Mouse (Mus musculus) ovary, adult 18-20 months (tissue): ENCODE measurements around the gene Kcna1.

Source experiments
- DNase-seq: peaks from one replicate; pipeline ENCODE4 v3.0.0; 2022; ENCODE audit warnings: low spot score, mixed read lengths

Kcna1 gene

DNA sequence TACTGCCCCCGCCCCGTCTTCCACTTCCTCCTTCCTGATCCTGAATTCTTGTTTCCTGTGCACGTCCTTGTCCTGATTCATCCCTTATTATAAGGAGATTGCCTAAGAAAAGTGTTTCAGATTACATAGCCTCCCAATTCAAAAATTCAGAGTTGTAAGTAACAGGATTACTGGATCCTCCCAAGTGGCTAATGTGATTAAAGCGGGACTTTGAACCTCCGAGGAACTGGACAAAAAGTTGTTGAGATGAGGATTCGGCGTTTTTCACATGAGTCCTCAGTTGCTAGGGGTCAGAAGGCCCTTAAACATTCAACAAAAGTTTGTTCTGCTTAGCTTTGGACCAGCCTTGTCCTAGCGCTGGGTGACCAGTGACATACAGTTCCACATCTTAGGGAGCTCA is at the start of gene Kcna1:
Gene Kcna1, minus strand, starts transcription at position 4 of the 400 bp plus-strand sequence.
- no peak for DNase-seq

DNA sequence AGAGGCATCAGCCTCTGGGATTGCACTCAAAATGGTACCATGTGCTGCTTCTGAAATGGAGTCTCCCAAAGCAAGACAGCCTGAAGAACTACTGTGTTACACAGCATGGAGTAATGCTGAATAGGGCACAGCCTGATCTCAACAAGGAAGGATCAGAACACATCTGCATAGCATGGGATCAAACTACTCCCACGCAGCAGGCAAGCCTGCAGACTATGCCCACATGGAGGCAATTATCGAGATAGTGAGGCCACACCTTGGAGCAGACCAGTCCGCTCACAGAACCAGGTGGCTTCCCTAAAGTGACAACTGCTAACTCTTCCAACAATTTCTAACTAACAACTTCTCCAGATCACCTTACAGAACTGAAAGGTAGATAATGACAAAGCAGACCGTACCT is 40.9 kb upstream of the Kcna1 start:
- DNase-seq, result no peak

DNA sequence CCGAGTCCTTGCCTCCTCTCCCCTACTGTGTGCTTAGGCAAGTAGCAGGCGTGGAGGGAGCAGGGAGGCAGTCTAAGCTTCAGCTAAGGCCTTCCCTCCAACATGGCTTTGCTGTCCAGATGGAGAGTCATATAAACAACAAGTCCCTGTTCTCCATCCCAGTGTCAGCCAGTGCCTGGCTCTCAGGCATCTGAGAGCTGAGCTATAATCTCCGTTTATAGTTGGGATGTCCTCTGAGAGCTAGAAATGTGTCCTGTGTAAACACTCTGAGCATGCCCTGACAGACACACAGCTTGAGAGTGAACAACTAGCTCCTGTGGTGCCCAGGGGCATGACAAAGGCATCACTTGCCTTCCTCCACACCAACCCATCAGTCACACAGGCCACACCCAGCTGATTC is 39.0 kb upstream of the Kcna1 start:
- no peak for DNase-seq

DNA sequence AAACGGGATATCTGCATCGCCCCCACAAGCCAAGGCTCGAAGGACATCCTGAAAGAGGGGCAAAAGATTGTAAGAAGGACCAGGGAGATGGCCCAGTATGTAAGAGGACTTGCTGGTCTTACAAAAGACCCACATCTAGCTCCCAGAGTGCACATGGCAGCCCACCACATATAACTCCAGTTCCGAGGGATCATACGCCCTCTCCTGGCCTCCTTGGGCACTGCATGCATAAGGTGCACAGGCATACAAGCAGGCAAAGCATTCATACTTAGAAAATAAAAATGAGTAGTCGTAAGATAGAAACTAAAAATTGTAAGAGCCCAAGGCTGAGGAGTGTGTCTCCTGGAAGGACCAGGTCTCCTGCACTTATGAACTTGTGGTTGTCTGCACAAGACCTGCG is 32.8 kb upstream of the Kcna1 start:
- no peak for DNase-seq

DNA sequence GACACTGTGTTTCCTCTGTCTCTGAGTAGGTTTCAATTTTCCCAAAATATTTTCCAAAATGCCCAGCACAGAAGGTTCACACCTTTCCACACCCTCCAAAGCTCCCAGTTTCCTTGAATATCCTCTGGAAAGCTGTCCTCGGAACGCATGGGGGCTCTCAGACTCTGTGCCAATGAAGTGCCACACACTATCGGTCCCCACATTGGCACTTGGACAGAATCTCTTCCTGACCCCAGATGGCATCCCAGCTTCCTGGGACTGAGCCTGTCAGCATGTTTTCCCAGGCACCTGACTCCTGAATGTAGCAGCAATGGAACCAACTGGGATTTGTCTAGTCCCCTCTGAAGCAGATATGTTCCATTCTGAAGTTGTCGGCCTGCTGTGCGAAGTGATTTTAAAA is 20.8 kb upstream of the Kcna1 start:
- DNase-seq, result no peak

DNA sequence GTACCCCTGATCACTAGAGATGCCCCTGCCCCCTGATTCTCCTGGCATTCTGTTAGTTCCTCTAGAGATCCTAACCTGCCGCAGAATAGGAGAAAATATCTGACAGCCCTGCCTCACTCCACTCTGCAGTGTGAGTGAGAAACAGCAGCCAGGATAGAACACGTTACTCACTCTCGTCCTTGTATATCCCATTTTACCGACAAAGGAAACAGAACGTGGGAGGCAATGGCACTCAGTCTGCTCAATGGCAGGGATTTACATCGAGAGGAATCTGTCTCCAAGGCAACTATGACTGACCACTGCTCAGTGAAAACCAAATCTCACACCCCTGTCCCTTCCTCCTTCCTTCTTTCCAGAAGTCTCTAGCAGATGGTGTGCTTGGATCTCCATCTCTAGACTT is 19.9 kb upstream of the Kcna1 start:
- no peak for DNase-seq

DNA sequence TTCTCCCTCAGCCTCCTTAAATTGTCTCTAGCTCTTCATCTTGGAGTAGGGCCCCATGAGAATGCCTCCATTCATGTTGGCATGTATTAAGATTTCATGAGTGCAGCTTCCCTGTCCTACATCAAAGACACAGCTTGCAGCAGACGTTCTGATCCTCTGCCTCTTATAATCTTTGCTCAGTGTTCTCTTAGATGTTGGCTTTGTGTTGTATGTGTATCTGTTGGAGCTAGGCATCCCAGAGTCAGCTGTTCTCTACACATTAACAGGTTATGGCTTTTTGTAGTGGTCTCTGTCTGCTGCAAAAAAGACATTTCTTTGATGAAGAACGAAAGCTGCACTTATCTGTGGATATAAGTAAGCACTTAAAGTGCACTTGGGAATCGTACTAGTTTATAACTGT is 18.4 kb upstream of the Kcna1 start:
- no peak for DNase-seq

DNA sequence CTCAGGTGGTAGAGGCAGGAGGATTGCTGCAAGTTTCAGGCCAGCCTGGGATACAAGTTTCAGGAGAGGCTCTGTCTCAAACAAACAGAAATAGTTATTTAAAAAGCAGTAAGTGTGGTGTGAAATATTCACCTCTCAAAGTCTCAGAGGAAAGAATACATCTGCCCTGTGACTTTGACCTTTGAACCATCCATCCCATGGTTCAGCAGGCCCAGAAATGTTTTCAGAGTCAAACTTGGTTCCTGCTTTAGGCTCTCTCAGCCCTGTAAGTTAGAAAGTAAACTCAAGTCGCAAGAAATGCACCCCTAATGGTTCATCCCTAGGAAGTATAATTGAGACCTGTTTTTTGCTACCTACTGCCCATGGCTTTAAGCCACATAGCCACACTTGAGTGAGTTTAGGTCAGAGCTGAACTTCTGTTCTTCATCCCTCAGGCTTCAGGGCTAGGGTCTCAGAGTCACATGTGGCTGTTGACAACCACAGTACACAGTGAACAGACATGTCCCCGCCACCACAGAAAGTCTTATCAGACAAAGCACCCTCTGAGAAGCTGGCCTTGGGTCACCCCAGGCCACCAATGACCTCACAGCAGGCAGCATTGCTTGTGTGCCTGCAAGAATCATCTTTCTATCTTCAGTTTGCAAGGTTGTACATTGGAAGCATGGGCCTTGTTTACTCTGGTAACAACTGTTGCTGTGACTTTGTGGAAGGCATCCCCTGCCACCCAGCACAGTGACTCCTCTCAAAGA is 11.6 kb upstream of the Kcna1 start:
- DNase-seq, result no peak

DNA sequence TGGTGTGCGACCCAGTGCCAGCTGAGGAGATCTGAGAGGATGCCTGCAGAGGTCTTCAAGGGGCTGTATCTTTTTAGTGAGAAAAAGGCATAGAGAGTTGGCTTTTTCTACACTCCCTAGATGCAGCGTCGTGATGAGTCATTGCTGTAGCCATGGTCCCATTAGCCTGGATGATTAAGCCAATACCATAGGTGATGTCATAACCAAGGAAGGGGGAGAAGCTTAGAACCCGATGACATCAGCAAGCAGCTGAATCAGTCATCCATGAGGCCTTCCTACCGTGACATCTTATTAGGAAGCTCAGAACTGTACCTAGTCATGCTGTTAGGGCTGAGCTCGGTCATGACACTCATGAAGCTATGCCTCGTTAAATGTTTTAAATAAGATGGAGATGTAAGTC is 7.4 kb upstream of the Kcna1 start:
- DNase-seq, result no peak

DNA sequence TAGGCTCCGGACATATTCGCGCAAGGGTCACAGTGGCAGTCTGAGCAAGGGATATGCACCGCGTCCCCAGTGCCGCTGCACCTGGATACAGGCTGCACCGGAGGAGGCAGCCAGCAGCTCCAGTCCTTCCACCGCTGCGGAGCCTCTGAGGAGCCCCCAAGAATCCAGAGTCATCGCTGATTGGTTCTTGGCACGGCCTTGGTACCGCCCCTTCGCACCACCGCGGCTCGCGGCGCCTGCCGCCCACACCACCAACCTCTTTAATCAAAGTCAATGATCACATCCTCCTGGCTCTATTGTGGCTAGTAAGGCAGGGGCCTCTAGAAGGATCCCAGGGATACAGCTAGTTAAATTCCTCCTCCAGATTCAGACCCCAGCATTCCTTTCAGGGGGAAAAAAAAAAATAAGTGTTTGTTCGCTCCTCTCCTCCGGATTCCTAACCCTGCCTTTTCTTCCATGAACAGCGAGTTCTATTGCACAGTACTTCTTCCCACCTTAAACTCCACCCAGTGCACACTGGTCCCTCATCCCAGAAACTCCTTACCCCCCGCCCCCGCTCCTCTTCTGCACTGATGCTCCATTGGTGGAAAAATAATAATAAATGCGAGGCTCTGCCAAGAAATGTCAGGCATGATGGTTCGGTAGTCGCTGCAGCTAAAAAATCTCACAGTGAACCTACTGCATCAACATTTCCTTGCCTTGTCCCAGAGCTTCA is 383 bp downstream of the Kcna1 start:
- no peak for DNase-seq

DNA sequence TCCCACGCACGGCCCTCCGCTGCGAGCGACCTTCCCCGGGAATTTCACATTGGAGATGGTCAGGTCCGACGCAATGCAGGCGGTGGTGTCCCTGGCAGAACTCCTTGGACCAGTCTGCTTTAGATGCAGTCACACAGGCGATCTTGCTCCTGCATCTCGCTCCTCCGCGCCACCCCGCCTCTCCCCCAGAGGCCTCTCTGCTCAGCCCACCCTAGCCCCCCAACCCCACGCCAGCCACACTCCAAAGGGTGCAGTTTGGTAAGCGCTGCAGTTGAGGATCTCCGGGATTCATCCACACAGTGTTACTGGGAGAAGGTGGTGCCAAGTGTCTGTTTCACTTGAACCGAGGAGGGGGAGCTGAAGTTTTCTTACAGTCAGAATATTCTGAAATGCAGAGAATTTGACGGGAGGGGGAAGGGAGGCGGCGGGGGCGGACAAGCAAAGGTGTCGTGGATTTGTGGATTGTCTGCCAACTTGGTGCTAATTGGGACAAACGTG is 1.1 kb downstream of the Kcna1 start:
- no peak for DNase-seq

DNA sequence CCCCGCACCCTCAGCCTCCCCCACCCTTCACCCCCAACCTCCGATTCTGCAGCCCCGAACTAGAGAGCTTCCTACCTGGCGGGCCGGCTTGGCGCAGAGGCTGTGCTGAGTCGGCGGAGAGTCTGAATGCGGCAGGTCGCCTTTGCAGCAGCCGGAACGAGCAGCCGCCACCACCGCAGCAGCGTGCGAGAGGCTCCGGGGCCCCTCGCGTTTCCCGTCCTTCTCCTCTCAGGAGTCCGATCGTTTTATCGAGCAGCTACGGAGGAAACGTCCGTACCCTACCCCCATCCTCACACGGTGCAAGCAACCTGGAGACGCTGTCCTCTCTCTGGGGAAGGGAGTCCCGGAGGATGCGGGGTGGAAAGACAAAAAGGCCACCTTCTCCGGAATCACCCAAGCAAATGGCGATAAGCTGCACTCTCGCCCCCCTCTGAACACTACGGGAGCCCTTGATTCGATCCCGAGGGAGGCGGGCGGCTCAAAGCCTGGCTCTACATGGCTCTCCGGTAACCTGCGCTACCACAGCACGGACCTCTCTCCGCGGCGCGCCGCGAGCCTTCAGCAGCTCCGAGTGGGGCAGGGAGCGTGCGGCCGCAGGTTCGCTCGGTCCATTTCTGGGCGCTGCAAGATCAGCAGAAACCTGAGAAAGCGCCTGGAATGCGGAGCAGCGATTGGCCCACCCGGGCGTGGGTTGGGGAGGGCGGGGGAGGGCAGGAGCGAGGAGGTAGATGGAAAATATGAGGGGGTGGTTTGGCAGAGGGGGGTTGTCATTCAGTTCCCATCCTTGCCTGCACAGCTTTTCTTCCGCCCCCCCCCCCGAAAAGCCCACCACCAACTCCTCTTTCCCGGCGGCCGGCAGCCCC is 1.8 kb downstream of the Kcna1 start:
- no peak for DNase-seq

DNA sequence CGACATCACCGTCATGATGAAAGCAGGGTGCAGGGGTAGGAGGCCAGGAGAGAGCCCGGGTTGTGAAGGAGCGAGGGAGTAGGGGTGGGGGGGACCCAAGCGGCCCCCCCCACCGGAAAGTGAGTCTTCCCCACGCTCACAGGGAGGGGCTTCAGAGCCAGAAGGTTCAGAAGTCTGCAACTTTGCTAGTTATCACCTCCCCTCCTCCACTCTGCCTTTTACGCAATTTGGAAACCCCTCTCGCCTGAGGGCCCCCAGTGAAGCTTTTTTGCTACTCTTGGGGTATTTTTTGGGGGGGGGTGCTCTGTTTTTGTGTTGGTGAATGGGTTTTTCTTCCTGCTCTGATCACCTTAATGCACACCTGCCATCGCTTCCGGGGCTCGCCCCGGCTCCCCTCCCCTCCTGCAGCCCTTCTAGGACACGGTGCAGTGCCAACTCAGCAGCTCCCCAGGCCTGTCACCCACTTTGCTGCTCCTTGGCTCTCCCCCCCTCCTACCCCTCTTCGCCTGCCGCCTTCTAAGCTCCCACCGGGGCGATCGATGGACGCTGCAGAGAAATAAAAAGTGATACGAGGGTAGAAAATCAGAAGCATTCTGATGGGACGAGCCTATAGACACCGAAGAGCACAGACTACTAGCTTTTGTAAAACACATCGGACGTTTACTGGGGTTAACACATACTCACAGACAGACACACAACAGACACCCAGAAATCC is 2.7 kb downstream of the Kcna1 start:
- DNase-seq, result no peak

DNA sequence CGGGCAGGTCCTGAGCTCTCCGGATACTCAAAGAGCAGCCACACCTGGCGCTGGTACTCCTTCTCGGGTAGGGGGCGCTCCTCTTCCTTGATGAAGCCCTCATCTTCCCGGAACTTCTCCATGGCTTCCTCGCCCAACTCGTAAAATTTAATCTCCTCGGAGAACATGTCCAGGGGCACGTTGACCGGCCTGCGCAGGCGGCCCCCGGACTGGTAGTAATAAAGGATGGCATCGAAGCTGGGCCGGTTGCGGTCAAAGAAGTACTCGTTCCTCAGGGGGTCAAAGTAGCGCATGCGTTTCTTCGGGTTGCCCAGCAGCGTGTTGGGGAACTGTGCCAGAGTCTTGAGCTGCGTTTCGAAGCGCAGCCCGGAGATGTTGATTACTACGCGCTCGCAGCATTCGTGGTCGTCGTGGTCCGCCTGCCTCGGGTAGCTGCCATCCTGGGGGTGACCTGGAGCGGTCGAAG is 3.3 kb downstream of the Kcna1 start:
- DNase-seq, result no peak

DNA sequence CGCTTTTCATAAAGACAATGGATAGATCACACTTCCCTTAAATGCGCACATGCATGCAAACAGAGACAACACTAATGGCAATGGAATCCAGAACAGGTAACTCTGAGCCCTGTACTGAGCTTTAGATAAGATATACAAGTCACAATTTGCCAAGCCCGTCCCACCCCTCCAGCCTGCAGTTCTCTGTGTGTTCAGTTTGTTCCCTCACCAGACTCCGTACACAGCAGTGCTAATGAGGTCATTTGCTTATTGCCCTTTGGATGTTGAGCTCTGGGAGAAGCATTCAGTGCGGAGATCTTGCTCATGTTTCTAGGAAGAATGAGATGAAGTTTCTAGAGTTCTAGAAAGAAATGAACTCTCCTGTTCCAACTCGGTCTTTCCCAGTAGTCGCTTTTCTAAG is 17.7 kb downstream of the Kcna1 start:
- DNase-seq, result no peak

DNA sequence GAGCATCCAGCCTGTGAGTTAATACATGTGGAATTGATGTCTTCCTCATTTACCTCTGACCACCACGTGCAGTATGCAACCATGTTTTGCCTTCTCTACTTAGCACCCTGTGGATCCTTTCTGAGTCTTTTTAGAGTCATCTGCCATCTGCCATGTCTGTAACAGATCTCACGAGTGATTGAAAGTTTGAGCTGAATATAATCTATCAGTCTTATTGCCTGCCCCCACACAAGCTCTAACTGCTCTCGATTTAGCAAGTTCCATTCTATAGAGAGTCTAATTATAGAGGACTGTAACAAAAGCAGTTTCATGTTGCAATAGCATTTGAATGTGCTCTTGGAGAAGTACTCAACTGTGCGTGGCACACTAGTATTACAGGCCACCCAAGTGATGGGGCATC is 27.7 kb downstream of the Kcna1 start:
- DNase-seq, result no peak

DNA sequence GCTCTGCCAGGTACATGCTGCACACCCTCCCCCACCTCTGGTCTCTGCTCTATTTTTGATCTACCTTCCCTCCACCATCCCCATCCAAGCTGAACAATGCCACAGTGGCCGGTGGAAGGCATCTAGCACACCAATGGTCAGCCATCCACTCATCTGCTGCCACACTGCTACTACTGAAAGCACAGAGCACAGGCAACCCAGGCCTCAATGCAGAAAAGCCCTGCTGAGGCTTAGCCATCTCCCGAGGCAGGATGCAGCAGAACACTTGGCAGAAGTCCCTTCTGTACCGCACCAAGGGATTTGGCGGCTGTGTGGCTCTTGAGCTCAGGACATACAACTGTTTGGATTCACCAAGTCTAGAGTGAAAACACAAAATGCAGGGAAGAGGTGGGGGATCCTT is 35.4 kb downstream of the Kcna1 start:
- DNase-seq, result no peak

DNA sequence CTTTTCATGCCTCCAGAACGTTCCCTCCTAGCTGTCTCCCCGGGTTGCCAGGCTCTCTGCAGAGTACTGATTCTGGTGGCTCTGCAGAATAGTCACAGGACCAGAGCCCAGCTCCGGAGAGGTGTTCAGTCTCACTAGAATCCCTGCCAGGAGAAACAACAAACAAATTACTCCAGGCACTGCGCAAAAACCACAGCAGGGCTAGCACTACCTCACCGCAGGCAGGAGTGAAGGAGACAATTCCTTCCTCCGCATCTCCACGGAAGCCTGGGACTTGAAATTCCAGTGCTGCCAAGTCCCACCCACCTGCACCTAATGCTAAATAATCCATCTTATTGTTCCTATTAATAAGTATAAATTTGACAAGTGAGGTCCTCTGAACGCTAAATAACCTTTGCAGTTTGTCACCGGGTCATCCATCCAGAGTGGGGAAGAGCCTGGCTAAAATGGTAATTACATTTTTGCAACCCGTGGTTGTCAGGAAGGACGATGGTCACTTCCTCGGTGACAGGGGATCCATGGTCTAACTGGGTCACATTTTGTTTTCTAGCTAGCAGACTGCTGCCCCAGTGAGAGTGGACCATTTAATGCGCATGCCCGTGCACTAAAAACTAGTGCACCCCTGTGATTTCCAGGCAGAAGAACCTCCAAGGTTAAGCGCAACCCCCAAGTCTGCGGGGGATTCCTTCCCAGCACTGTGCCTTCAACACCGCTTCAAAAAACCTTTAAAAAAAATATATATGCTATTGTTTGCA is 36.8 kb downstream of the Kcna1 start:
- DNase-seq, result no peak

DNA sequence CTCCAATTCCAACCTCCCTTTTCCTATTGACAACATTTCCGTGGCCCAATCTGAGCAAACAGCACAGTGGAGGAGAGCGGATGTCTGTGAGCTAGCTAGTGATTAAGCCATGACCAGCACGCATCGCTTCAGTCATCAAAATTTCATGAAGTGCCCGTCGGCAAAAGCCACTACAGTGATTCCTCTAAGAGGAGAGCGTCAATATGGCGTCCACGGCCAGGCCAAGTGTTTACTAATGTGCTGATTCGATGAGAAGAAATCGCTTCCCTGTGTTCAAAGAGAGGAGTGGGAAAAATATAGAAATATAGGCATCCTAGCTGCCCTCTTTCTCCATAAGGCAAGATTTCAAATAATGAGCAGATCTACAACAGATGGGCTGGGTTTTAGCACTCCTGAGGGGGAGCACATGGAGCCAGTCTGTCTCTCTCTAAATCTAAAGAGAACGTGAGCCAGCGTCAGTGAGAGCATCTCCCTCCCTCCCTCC is 44.3 kb downstream of the Kcna1 start:
- DNase-seq, result no peak

DNA sequence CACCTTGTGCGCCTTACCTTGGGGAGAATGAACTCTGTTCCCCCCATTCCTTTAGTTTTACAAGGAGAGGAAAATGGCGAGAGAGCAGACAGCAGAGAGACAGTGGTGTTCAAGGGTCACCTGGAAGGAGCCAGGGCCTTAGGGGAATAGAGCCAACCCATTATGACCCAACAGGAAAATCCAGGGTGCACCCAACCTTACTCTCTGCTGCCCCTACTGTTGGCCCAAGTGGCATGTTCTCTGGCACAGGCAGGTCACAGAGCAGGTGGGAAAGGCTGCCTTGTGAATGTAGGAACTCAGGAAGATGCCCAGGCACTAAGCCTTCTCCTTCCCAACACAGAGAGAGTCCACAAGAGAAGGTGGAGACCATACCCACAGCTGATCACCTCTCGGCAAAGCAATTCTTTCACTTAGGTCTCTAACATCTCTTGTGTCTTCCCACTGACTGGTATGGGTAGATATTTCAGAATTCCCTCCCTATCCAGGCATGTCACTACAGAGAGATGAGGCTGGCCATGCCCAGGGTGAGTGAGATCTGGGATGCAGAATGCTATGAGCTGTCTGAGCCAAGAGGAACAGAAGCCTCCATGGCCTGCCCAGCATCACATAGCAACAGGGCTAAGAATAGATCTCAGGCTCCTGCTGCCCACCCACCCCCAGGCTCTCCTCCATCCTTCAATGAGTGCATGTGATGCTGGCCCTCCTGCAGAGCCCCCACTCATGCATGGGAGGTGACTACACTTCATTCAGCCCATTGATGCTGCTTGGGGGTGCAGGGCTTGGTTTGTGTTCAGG is 46.8 kb downstream of the Kcna1 start:
- no peak for DNase-seq
